Mouse (Mus musculus): ENCODE results near the gene Rcor1.

The Rcor1 gene

DNA sequence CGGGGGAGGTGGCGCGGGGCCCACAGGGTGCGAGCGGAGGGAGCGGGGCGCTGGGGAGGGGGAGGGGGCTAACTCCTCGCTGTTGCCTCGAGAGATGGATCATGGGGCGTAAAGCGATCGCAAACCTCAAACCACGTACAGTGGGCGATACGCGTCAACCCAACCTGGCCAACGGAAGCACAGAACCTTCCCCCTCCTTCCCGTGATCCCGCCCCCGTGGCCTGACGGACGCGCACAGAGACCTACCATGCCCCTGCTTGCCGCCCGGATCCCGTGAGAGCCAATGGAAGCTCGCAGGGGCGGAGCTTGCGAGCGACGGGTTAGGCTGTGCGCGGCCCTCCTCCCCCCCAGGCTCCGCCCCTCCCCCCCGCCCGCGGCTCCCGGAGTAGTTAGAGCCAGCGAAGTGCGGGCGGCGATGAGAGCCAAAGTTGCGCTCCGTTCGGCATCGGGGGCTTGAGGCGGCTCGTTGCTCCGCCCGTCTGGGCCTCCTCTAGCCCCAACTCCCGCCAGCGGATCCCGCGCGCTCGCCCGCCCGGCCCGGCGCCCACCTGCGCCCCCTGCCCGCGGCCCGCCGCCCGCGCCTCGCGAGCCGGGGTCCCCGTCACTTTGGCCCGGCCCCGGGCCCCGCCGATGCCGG is at the start of gene Rcor1:
TSS of gene Rcor1 (plus strand) at position 376 of the 637 bp plus-strand sequence.
- peak; percentile 99 for DNase-seq (ENCODE audit: low spot score)

- DNase-seq (ENCODE audit: low spot score), result no peak
Measured at GRCm38 (mm10) chr12:110989409-110989808, 49.7 kb upstream of the Rcor1 start.

- no peak for DNase-seq (ENCODE audit: low spot score)
Measured at GRCm38 (mm10) chr12:110990500-110990899, 48.7 kb upstream of the Rcor1 start.

DNA sequence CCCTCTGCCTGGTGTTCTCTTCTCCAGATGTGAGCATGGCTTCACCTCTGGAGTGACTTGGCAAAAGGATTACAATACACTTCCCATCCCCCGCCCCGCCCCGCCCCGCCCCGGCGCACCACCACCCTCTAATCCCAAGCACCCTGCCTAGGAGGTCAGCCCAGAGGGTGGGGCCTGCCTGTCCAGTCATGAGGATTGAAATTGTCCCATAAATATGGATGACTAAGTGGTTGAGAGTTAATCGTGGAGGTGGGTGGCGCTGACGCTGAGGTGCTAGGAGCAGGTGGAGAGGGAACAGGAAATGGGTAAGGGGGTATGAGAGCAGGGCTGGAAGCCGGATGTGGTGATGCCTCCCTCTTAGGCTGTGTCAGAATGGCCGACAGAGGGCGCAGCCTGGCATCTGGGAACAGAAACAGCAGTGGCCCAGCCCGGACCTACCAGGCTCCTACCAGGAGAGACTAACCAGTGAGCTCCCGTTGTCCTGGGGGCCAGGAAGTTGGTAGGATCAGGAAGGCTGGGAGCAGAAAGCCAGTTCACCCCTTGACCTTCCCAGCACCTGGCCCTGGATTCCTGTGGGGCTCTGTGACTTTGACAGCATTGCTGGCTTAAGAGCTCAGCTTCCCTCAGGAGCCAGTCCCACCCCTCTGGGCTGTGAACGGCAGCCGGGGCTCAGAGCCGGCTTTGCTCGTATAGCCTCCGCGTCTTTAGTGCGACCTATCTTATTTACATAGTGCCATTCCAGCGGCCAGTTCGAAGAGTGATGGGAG is 47.6 kb upstream of the Rcor1 start:
- no peak for DNase-seq (ENCODE audit: low spot score)

DNA sequence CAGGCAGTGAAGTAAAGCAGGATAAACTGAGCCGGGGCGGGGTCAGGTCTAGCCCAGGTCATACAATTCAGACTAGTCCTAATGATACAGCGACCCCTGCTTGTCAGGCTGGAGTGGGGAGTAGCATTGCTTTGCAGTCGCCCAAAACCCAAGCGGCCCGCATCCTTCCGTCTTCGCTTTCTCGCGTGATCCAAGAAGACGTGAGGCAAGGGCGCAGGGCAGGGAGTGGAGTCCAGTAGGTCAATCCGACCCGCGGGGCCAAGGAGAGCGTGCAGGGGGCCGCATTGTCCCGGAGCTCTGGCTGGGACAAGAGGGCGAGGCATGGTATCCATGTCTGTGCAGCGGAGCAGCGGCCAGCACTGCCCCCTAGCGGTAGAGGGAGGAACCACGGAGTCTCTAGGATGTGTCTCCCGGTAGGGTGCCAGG is 47.0 kb upstream of the Rcor1 start:
- DNase-seq (ENCODE audit: low spot score), result peak; percentile 81

GRCm38 (mm10) chr12:110992771-110993170 is 46.4 kb upstream of the Rcor1 start:
- no peak for DNase-seq (ENCODE audit: low spot score)

GRCm38 (mm10) chr12:110993226-110993625 is 45.9 kb upstream of the Rcor1 start:
- DNase-seq (ENCODE audit: low spot score), result no peak

GRCm38 (mm10) chr12:110994666-110995065 is 44.5 kb upstream of the Rcor1 start:
- no peak for DNase-seq (ENCODE audit: low spot score)

- DNase-seq (ENCODE audit: low spot score), result no peak
Measured at GRCm38 (mm10) chr12:110998092-110998491, 41.1 kb upstream of the Rcor1 start.

- no peak for DNase-seq (ENCODE audit: low spot score)
Measured at GRCm38 (mm10) chr12:110999820-111000219, 39.3 kb upstream of the Rcor1 start.

DNA sequence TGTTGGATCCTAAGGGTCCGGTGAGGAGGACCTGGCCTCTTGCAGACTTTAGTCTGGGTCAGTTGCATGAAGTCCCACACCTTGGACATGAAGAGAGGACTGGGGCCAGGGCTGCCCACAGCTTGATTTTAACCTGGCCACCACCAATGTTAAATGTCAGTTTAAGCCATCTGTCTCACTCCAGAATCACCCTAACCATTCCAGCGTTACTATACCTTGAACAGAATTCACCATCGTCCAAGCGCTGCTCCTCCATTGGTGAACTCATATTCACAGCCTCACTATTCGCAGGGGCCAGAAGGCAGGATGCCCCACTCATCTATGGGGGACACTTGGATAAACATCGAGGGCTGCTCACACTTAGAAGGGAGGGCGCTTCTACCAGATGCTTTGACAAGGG is 38.2 kb upstream of the Rcor1 start:
- no peak for DNase-seq (ENCODE audit: low spot score)

DNA sequence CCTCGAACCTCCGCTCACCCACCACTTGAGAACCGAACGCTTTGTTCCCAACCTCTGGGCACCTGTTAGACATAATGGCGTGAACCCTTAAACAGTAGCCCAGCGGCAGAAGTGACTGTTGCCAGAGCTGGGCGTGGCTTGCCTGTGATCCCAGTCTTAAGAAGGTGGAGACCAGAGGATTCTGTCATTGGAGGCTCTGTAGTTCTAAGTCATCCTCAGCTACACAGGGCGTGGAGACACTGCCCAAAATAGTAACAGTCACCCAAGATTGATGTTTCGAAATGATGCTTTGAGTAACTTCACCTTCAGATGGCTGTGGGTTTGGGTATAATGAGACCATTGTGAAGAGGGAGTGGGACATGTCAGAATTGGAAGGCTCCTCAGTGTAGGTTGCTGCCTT is 35.0 kb upstream of the Rcor1 start:
- DNase-seq (ENCODE audit: low spot score), result no peak

DNA sequence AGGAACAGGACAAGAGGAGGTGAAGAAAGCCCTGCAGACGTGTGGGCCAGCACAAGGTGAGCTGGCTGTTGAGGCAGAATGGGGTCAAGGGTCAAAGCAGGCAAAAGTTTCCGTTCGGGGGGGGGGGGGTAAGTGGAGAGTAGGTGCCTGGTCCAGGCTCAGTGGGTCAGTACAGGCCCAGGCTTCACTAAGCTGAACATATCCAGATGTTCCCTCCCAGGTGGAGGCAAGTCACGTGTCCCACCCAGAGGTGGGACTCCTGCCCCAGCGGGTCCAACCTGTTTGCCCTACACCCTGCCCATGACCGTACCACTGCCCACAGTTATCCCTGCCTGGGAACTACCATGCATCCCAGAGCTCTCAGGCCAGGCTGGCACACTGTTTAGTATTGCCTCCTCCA is 33.3 kb upstream of the Rcor1 start:
- DNase-seq (ENCODE audit: low spot score), result no peak

DNA sequence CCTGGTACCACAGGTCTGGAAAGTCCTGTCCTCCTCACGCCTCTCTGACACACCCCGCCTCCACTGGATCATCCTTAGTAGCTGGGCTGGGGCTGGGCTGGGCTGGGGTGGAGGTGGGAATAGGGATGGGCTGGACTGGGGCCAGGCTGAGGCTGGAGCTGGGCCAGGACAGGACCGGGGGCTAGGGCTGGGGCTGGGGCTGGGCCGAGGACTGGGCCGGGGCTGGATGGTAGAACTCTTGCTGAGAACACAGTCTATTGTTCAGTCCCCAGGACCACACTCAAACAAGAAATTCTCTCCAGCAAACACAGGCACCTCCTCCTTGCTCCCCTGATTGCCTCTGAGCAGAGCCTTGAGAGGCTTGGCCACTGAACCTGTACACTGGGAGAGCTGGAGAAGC is 32.8 kb upstream of the Rcor1 start:
- DNase-seq (ENCODE audit: low spot score), result no peak

- DNase-seq (ENCODE audit: low spot score), result no peak
Measured at GRCm38 (mm10) chr12:111007134-111008103, 31.7 kb upstream of the Rcor1 start.

GRCm38 (mm10) chr12:111008500-111009490 is 30.4 kb upstream of the Rcor1 start:
- DNase-seq (ENCODE audit: low spot score), result no peak

DNA sequence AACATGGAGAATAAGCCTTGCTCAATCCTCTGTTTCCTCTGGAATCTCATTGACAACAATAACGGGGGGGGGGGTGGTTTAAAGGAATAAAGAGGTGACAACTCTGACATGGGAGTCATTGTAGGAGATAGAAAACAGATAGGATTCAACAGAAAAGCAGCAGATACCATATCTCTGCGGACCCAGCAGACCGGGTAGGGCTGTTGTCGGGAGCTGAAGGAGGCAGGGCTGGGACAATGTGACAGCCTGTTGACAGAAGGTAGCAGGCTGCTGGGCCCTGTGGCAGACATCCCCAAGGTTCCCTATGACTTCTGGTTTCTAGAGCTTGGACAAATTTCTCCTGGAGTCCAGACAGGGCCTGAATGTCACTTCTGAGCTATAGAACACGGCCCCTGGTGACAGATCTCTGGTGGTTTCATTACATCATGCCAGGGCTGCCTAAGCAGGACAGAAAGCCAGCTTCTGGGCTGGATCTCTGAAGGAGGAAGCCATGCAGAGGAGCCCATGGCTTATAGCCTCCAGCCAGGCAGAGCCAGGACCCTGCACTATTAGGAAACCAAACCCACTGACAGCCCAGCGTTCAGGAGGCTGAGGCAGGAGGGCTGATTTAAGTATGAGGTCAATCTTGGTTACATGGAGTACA is 29.4 kb upstream of the Rcor1 start:
- DNase-seq (ENCODE audit: low spot score), result no peak

GRCm38 (mm10) chr12:111016807-111017206 is 22.3 kb upstream of the Rcor1 start:
- no peak for DNase-seq (ENCODE audit: low spot score)

GRCm38 (mm10) chr12:111018068-111018467 is 21.1 kb upstream of the Rcor1 start:
- no peak for DNase-seq (ENCODE audit: low spot score)

DNA sequence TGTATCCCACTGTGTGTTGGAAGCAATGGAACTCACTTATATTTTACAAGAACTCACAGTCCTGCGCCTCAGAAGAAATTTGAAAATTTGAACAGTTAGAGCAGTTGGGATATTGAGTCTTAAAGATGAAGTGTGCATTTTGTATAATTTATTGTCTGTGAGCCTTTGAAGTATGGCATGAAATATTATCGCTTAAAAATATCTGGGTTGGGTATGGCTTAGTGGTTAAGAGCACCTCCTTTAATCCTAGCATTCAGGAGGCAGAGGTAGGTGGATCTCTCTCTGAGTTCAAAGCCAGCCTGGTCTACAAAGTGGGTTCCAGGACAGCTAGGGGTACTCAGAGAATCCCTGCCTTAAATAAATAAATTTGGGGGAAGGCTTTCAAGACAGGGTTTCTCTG is 20.1 kb upstream of the Rcor1 start:
- no peak for DNase-seq (ENCODE audit: low spot score)

DNA sequence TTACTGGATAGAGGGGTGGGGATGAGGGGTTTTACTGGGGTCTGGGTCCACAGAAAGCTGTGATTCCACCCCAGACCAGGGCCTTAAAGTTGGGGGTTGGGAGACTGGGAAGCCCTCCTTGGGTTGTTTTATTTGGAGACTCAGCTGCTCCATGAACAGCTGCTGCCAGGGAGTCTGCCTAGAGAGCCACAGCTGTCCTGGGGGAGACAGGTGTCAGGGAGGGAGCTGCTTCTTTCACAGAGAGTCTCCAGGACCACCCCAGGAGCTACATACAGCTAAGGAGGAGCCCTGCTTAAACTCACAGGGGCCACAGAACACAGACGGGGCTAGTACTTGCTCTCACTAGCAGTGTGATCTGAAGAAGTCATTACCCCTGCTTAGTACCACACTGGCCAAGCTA is 18.0 kb upstream of the Rcor1 start:
- no peak for DNase-seq (ENCODE audit: low spot score)

Data from left cerebral cortex, adult 11 months (tissue).